Mouse (Mus musculus) layer of hippocampus, adult 9-11 months (tissue): ENCODE results near the gene Nrxn1.

Source experiments
- DNase-seq: peaks from one replicate; pipeline ENCODE4 v3.0.0; 2022

Gene Nrxn1

DNA sequence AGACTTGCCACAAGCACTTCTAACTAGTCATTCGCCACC, at the start of gene Nrxn1:
Gene Nrxn1 (minus strand): TSS at position 30 of the 39 bp plus-strand sequence.
- no peak for DNase-seq

DNA sequence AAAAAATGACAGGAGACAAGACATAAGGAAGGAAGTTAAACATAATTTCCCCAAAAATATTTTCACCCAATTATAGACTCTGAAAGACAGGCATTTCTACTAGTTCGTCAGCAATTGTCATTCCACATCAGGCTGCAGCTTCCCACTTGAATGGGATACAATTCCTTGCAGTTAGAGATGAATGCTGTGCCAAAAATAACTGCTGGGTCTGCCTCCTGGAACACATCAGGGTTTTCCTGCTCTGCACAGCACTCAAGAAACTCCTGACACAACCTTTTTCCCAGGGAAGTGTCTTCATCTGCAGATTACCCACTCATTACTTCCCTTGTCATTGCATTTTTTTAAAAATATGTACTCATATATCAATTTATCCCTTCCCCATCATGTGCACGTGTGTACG, 44.0 kb upstream of the Nrxn1 start:
- DNase-seq: no peak

DNA sequence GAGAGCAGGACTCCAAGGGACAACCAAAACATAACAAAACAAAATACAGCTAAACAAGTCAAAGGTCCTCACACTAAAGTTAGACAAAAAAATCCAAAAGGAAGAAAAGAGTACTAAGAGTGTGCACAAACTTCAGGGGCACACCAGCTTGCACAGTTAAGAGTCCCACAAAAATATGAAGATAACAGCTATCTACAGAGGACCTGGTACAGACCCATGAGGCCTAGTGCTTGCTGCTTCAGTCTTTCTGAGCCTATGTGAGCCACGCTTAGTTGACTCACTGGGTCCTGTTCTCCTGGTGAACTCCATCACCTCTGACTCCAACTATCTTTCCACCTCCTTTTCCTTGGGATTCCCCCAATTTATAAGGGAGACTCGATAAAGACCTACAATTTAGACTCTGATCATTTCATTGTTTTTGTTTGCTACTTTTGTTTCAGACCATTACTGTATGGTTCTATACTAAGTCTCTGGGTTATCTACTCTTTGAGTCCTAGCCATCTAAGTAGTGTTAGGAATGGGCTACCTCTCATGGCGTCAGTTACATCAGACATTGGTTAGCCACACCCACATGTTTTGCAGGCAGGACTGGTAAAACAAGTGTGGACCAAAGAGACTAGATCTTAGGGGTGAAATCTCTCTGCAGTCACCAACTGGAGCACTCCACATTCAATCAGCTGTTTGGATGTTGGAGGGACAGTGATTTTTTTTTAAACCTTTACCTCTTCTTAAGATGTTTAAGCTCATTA, 20.2 kb upstream of the Nrxn1 start:
- no peak for DNase-seq

DNA sequence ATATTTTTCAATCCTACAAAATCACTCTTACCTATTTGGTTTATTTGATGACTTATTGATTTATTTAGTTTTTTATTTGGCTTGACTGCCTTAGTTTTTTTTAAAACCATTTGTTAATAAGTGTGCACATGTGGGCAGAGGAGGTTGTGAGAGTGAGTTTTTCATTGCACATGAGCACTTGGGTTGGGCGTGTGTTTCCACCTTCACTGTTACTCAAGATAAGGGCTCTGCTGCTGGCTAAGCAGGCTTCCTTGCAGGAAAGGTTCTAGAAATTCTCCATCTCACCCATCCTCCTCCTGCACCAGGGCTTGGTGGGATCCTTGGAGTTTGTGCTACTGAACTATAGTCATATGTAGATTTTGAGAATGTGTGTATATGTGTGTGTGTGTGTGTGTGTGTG, 19.2 kb upstream of the Nrxn1 start:
- no peak for DNase-seq

DNA sequence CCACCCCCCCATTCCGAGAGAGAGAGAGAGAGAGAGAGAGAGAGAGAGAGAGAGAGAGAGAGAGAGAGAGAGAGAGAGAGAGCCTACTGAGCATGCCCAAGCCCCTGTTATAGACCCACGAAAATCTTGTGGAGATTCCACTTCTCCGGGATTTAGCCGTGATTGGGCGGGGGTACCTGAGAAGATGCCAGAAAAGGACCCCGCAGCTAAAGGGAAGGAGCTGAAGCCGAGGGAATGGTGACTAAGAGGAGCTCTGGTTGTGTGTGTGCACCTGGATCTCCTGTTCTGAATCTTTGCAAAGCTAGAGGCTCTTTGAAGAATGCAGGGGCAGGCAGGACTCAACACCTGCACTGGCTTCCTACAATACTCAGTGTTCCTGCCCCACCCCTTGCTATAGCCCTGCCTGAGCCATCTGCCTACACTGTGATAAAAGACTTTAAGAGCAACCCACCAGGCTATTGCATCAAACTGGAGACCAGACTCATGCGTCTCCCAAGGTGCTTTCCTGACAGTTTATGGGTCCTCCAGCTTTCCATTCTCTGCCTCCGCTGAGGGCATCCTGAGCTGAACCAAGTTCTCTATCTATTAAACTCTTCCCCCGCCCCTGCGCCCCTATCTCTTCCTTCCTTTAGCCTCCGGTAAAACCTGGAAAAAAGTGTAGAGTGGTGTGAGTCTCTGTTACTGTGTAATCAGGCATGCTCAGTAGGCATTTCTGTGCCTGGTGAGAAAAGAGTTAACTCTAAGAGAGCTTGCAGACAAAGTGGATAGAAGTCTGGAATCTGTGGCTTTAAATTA, 407 bp upstream of the Nrxn1 start:
- no peak for DNase-seq

DNA sequence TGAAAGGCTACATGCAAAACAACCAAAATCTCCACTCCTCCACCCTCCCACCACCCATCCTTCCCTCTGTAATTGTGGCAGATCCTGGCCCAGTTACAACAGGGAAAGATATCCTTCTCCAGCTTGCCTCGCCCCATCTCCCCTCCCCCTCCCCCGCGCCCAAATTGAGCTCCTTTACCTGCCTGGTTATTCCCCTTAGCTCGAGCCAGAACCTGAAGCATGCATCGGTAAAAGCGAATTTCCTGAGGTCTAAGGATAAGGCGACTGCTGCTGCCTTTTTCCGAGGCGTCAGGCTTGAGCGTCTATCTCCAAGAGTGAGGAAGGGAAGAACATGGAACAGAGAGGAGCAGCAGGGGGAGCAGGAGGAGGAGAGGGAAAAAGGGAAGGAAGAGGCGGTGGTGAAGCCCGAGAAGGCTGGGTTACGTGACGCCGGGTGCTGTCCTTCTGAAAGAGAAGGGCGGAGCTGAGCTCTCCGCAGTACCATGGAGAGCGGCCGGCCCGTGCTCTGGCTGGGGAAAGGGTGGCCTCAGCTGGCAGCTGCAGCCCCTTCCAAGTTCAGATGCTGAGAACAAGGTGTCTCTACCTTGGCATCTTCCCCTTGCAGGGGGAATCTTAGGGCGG, 340 bp downstream of the Nrxn1 start:
- peak; percentile 85 for DNase-seq

DNA sequence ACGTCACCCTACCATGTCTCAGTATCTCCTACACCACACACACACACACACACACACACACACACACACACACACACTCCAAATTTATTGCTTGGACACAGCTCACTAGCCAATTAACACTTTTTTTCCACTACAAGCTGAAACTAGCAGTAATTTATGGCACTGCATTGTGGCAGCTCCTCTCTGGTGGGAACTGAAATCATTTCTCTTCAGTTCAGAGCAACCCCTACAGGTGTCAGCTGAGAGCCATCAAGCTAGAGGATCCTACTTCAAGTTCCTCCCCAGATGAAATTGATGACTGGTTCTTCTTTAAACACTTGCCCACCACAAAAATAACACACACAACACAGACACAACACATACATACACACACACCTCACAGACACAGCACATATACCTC, 2.2 kb downstream of the Nrxn1 start:
- DNase-seq: no peak

DNA sequence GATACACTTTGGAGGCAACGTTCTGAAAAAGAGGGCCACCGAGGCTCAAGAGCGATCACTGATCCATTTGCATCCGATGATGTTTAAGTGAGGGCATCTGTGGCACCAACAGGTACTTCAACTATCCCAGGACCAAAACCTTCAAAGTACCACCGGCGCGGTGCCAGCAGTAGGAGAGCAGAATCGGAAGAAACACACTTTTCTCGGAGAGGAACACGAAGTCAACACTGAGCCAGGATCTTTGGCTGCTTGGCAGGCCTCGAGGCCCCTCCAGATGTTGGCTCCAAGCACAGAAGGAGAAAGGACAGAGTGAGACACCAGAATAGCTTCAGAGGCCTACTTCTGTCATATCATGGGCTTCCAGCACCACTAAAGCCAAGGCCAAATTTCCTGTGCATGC, 3.9 kb downstream of the Nrxn1 start:
- no peak for DNase-seq

DNA sequence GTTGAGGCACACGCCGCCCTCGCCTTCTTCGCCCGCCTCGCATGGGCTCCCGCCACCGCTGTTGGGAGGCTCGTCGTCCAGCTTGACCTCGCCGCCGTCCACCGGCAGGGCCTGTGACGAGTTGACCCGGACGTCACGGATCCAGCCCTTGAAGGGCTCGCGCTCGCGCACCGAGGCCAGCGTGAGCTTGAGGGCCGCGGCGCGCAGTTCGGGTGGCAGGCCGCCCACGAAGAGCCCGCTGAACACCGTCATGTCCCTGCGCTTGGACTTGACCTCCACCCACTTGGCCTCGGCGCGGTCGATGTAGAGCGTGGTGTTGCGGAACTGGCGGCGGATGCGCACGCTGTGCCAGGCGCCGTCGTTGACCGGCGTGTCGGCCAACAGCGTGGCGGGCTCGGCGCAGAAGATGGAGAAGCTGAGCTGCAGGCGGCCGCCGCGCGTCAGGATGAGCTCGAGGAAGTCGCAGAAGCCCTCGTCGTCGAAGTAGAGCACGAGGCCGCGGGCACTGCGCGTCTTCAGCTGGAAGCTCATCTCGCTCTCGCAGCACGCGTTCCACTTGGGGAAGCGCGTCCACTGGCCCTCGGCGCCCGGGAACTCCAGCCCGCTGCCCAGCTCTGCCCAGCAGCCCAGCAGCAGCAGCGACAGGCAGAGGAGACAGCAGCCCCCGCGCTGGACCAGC, 4.7 kb downstream of the Nrxn1 start:
- no peak for DNase-seq

DNA sequence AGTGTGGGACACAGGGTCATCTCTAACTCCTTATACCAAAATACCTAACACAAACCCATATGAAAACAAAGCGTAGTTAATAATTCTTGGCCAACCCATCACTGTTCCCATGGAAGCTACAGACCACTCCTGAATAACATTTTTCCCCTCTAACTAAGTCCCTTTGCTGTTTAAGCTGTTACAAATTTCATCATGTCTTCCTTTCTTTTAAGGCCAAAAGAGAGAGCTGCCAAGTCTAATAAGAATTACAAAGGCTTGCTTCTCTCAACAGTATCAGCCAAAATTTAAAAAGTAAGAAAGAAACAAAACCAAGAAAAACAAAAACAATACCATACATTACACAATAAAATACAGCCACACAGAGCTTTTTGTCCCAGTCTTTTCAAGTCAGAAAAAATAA, 6.5 kb downstream of the Nrxn1 start:
- no peak for DNase-seq

DNA sequence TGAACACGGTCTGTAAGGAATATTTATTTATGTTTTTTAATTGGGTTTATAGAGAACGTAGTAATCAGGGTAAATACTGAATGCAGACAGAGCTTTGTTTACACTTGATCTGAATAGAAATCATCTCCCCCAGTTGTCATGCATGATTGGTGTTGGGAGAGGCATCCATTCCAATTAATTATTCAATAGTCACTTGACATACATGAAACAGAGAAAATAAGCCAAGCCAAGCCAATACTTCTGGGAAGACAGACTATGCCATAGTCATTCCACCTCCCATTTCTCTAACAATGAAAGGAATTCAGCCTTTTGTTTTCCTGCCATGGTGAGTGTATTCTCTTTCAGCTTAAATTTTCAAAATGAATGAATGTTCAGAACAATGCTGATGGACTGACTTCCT, 7.5 kb downstream of the Nrxn1 start:
- DNase-seq: no peak

DNA sequence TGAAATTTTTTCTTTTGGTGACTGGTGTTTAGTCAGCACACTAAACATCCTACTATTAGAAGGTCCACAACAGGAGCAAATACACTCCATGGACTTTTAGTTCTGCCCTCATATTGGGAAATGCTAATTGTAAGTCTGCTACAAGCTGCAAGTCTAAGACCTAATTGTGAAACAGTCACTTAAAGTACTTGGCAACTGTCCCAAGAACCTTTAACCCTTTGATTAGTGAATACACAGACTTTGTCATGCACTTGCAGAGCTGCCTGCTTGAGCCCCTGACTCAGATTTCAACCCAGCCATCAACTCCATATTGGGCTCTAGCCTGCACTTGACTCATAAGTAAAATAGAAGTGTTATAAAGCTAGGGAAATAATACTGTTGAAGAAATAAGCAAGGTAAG, 13.8 kb downstream of the Nrxn1 start:
- no peak for DNase-seq

DNA sequence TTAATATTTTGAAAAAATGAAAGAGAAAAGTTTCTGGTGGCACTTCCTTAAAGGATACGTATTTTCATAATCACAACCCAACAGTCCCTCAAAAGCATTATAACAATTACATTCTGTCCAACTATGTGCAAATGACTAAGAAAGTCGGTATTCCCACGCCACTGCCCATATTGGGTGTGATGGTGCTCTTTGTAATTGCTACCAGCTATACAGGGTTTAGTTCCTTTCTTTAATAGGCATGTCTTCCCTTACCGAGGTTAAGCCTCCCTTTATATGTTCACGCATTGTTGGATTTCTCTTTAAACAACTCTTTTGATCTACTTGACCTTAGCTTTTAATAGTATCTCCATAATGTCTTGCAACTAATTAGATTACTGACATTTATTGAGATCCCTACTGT, 18.1 kb downstream of the Nrxn1 start:
- DNase-seq: no peak

DNA sequence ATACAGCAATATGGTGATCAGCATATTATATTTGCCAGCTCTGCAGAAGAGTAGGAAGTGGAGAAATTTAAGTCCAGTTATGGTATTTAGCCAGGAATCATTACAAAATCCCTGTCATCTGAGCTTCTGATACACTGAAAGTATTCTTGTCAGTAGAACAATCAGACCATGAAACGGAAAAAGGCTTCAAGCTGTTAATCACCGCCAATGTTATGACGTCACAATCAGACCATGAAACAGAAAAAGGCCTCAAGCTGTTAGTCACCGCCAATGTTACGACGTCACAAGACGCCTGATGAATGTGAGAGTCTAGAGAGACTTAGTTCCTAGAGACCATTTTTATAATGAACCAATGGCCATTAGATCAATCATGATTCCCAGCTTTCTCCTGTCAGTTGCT, 59.4 kb downstream of the Nrxn1 start:
- DNase-seq: no peak

DNA sequence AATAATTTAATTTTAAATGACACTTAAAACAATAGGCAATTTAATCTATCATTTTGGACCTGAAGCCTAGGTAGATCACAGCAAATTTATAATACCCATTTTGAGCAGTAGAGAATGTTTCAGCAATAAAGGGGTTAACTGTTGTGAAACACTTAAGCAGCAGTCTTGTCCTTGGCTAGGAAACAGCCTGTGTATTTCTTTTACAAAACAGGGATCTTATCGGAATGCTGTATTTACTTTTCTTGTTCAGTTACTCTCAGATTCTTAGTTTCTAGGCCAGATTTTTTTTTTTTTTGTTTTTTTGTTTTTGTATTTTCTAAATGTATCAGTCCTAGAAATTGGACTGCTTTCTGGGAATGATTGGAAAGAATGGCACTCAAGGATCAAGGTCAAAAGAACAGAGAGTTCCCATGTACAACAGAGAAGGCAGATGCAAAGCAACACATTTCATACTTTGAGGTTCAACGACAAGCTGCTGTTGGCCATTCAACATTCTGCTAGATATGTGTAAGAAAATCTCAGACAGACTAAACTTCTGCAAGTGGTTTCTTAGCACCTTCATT, 67.7 kb downstream of the Nrxn1 start:
- no peak for DNase-seq

DNA sequence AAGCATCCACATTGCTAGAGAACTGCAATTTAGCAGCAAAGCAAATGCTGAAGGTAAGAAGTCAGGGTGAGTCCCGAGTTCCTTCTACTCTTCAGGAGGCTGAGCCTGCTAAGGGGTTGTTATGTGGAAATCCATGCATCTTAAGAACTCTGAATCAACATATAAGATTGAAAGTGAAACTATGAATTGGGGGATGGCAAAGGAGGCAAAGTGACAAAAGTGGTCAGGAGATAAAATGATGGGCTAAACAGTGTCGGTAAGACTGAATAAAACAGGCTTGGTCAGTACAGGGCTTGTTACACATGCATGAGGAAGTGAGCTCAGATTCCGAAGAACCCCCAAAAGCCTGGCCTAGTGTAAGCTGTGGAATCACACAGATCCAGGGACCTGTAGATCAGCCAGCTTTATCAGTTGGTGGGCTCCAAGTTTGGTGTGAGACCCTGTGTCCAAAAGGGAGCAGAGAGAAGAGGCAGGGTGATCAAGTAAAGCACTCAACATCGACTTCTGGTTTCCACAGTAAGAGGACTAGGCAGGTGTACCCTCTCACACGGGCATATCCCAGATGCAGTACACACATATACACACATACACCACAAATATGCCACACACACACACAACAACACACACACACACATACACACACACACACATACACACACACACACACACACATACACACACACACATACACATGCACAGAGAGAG, 85.3 kb downstream of the Nrxn1 start:
- no peak for DNase-seq

DNA sequence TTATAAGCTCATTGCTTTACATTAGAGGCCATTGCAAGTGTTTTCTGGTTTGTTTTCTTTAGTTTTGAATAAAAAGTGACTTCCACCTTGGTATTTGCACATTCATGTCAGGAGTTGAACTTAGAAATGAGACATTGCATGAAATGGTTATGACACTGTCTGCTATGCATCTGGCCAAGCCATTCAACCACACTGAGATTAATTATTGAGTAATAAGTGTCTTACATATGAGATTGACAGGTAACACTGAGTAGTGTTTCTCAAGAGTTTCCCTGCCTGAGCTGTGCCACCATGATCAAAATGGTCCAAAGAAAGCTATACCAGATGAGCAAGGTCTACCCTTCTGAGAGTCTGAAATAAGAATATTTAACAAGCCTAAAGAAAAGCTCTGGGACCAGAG, 92.5 kb downstream of the Nrxn1 start:
- DNase-seq: no peak

DNA sequence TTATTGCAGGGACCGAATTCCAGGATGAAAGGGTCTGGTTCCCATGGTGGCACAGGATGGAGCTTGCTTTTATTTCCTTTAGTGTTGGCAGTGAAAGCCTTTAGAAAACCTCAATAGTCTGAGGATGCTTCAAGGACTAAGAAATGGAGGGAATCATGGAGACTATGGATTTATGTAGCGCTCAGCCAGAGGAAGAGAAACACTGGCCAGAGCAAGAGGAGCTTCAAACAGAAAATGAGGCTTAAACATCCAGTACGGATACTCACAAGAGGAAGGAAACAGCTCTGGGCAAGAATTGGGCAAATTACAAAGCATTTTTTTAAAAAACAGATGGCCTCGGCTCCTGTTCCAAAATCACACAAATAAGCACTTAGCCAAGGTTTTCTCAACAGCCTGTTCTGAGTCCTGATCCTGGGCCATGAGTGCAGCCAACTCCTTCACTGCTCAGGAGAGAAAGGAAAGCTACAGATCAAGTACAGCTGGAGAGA, 93.2 kb downstream of the Nrxn1 start:
- DNase-seq: peak; percentile 72

DNA sequence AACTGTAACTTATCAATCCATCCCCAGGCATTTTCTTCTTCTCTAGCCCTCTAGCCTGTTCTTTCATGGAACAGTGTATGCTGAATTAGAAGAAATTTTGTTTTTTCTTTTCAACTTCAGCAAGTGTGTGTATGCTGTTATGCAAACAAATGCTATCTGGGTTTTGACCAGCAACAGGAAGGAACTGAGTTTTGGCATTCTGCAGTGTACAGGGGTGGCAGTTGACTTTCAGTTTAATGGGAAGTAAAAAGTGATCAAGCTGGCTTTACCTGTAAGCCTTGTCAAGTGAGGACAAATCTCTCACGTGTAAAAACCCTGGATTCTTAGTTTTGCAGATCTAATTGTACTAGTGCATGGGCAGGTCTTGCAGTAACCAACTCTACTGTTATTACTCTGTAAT, 95.2 kb downstream of the Nrxn1 start:
- DNase-seq: no peak

DNA sequence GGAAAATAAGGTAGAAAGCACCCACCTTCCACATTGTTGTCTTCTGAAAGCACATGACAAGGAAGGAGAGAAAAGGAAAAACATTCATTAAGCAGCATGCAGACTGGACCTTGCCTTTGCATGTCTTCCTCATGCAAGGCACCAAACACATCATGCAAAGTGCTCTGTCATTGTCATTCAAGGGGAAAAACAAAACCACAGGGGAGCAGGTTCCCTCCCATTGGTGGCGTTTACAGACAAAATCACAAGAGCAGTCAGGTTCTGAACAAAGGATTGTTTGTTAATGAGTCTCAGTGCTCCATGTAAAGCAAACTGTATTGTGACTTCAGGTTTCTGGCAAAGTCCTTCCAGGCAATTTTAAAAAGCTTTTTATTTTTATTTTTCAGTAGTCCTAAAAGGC, 97.4 kb downstream of the Nrxn1 start:
- DNase-seq: no peak

DNA sequence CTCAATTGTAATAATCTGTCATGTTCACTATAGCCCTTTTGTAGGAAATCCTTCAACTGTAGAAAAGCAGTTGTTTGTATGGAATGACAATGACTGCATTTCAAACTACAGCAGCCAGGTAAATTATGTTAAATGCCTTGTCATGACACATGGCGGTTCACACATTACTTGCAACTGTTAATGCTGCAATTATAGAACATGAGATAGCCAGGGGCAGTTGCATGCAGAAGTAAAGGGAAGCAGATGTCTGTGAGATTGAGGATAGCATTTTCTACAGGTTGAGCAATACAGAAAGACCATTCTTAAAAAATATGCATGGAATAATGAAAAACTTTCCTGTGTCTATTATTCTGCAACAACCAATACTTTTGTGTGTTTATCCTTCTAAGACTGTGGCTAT, 98.6 kb downstream of the Nrxn1 start:
- DNase-seq: no peak

DNA sequence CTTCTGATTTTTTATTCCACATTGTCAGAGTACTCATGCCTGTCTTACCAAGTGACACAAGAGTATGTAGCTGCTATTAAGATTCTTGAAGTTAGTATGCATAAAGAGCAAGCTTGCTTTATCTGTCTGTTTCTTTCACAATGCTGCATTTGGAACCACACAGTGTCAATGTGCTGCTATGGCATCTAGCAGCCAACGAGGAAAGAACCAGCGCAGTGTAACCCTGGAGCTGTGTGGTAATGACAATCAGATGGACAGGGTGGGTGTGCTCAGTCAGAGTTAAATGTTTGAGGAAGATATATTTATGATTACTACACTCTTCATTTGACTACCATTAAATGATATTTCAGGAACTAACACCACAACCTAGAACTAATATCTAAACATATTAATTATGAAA, 102.1 kb downstream of the Nrxn1 start:
- no peak for DNase-seq

DNA sequence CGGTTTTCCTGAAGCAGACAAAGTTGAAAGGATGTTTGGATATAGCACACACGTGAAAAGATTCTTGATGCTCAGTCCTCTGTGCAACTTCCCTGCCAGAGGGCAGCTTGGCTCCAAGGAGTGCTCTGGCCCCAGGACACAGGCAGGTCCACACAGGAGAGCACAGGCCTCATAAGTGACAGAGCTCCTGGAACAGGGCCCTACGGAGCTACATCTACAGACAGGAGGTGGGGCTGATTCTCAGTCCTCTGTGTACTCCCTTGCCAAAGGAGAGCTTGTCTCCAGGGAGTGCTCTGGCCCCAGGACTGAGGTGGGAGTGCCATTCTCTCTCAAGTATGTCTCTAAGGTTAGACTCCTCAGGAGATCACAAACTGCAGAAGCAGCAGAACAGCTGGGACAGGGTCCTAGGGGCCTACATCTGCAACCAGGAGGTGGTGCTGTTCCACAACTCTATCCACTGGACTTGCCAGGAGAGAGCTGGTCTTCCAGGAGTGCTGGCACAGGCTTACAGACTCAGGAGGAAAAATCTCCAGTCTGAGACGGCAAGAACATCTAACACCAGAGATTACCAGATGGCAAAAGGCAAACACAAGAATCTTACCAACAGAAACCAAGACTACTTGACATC, 129.9 kb downstream of the Nrxn1 start:
- no peak for DNase-seq
